Mouse (Mus musculus): ENCODE measurements around the gene Smarcd1. TPM values are rescaled to one million over a fixed set of nuclear protein-coding genes. Genes with fewer than 3 reads are reported as not detected.
"Not testable (repeated sequence)": the region's sequence is repeated elsewhere in the genome, so short reads cannot be mapped to it uniquely, and the experiment has no call there.

Smarcd1 gene
- total RNA-seq, 1 experiment from 2014 or later = 29.7 TPM

DNA sequence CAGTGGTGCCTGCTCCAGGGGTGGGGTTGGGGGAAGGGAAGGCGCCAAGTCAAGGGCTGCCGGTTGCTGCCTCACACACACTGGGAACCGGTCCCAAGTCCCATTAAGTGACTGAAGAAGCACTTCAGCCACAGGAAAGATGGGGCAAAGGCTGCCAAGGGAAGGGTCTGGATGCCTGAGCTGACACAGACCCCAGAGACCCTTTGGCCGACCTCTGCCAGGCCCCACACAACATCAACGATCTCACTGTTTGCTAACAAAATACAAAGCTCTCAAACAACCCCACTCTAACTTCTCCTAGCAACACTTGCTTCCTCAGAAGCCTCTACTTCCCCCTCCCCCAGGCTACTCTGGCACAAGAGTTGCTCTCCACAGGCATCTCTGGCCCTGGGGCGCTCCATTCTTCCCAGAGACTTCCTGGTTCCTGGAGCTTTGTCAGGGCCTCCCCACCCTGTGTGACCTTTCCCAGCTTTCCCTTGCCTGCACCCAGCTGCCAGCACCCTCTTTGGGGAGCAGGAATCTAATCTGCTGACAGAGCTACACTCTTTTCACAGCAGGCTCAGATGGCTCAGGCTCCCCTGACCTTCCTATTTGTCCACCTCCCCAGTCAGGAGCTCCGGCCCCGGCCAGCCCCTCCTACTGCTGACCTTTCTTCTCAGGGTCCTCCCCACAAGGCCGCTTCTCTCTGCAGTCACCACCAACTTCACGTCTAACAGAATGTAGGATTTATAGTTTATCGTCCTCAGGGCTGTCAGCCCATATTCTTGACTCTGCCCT, 21.8 kb downstream of the Smarcd1 start:
- no peak for ATAC-seq (replicated peaks in 1 of 2; ENCODE audit: insufficient read depth in 1 of 2, low FRiP score in 2 of 2, low TSS enrichment in 1 of 2, low read depth in 1 of 2, poor library complexity in 2 of 2, severe bottlenecking in 2 of 2)

DNA sequence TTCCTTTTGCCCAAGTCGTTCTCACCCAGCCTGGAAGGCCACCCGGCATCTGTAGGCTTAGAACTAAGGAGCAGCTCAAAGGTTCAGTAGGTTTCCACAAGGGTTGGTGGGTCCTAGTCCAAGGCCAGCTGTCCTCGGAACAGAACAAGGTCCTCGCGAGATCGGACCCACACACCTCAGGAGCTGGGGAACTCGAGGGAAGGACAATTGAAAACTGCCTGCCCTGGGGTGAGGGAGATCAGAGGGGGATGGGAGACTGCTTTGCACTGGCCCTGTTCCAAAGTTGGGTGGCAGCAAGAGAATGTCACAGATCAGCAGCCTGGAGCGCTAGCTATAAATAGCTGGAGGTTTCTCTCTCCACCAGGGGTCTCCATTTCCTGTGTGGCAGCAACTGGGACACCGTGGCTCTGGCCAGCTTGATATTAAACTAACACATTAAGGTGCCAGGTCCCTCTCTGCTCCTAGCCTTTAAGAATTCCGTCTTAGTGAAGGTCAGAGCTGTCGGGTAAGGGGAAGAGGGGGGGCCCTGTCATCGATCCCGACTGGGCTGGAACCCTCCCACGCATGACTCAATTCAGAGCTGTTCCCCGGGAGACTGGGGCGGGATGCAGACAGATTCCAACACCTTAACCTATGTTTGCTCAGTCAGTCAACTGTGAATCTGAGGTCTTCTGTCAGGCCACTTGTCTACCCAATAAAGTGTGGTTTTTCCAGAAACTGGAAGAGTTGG, 22.5 kb downstream of the Smarcd1 start:
- no peak for ATAC-seq (replicated peaks in 1 of 2; ENCODE audit: insufficient read depth in 1 of 2, low FRiP score in 2 of 2, low TSS enrichment in 1 of 2, low read depth in 1 of 2, poor library complexity in 2 of 2, severe bottlenecking in 2 of 2)

DNA sequence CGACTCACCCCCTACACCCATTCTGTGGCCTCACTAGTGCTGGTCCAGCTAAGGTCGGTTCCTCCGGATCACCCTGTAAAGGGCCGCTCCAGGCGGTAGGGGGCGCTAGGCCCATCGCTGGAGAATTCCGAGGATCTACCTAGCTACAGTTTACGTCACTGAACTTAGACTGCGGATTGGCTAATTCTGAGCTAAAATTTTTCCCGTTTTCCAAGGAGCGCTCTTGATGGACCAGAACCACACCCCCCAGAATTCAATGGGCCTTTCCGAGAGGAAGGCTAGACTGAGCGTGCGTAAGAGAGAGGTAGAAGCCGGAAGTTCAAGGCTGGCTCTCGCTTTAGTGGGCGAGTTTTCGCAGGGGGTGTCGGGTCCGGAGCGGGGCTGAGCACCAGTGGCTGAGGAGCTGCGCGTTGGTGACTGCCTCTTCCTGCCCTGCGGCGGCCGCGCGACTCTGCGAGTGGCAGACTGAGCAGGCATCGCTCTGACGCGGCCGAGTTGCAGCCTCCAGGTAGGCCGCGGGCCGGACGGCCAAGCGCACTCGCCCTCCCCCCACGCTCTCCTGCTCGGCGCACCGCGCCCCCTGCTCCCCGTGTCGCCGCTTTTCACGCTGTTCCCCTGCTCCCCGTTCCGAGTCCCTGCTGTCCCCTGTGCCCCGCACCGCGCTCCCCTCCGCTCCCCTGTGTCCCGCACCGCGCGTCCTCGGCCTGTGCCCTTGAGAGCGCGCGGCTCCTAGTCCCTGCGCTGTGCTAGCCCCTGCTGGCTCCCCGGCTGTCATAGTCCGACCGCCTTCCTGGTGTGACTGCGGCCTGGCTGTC, 23.6 kb downstream of the Smarcd1 start, which contains the start of gene Cox14:
Gene Cox14 (plus strand): TSS at position 278 of the 815 bp plus-strand sequence.
- ATAC-seq (replicated peaks in 1 of 2; ENCODE audit: insufficient read depth in 1 of 2, low FRiP score in 2 of 2, low TSS enrichment in 1 of 2, low read depth in 1 of 2, poor library complexity in 2 of 2, severe bottlenecking in 2 of 2) = peak; percentile 88 to 95

DNA sequence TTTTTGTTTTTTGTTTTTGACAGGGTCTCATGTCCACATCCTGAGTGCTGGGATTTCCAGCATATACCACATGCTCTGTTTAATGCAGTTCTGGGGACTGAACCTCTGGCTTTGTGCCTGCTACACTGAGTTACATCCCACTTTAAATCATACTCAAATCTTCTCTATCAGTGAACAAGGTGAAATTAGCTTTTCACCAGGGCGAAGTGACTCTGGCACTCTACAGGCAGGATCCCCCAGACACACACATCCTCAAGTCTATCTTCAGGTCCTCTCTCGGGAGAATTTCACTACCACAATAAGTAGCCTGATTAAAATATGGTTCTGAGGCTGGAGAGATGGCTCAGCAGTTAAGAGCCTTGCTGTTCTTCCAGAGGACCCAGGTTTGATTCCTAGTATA, 24.6 kb downstream of the Smarcd1 start:
- no peak for ATAC-seq (replicated peaks in 1 of 2; ENCODE audit: insufficient read depth in 1 of 2, low FRiP score in 2 of 2, low TSS enrichment in 1 of 2, low read depth in 1 of 2, poor library complexity in 2 of 2, severe bottlenecking in 2 of 2)

DNA sequence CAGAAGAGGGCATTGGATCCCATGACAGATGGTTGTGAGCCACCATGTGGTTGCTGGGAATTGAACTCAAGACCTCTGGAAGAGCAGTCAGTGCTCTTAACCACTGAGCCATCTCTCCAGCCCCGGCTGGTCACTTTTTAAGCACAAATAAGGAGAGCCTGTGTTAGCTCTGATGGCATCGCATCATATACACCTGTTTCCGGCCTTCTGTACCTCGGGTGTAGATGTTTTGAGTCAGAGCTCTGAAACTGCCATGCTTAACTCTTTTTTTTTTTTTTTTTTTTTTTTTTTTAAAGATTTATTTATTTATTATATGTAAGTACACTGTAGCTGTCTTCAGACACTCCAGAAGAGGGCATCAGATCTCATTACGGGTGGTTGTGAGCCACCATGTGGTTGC, 25.1 kb downstream of the Smarcd1 start:
- ATAC-seq (replicated peaks in 1 of 2; ENCODE audit: insufficient read depth in 1 of 2, low FRiP score in 2 of 2, low TSS enrichment in 1 of 2, low read depth in 1 of 2, poor library complexity in 2 of 2, severe bottlenecking in 2 of 2) = not testable (repeated sequence)

DNA sequence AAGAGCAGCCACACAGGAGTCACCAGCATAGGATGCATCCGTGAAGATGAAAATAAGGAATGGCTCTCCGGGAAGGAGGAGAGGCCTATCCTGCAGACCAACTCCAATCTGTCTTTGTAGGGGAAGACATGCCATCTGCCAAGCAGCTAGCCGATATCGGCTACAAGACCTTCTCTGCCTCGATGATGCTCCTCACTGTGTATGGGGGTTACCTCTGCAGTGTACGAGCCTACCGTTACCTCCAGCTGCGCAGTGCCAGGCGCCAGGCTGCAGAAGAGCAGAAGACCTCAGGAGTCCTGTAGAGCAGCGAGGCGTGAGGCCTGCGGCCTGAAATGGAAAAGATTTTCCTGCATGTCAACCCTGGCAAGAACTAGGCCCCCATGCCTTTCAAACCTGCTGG, 25.6 kb downstream of the Smarcd1 start:
- ATAC-seq (replicated peaks in 1 of 2; ENCODE audit: insufficient read depth in 1 of 2, low FRiP score in 2 of 2, low TSS enrichment in 1 of 2, low read depth in 1 of 2, poor library complexity in 2 of 2, severe bottlenecking in 2 of 2) = no peak

DNA sequence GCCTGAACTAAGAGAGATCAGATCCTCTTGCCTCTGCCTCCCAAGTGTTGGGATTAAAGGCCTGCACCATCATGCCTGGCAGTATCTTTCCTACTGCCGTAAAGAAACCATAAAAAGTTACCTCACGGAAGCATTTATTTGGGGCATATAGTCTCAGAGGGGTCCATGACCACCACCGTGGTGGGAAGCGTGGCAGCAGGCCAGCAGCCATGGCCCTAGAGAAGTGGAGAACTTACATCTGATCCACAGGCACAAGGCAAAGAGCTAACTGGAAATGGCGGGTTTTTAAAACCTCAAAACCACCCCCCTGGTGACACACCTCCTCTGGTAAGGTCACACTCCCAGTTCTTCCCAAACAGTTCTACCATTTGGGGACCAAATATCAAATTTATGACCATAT, 26.3 kb downstream of the Smarcd1 start:
- no peak for ATAC-seq (replicated peaks in 1 of 2; ENCODE audit: insufficient read depth in 1 of 2, low FRiP score in 2 of 2, low TSS enrichment in 1 of 2, low read depth in 1 of 2, poor library complexity in 2 of 2, severe bottlenecking in 2 of 2)

DNA sequence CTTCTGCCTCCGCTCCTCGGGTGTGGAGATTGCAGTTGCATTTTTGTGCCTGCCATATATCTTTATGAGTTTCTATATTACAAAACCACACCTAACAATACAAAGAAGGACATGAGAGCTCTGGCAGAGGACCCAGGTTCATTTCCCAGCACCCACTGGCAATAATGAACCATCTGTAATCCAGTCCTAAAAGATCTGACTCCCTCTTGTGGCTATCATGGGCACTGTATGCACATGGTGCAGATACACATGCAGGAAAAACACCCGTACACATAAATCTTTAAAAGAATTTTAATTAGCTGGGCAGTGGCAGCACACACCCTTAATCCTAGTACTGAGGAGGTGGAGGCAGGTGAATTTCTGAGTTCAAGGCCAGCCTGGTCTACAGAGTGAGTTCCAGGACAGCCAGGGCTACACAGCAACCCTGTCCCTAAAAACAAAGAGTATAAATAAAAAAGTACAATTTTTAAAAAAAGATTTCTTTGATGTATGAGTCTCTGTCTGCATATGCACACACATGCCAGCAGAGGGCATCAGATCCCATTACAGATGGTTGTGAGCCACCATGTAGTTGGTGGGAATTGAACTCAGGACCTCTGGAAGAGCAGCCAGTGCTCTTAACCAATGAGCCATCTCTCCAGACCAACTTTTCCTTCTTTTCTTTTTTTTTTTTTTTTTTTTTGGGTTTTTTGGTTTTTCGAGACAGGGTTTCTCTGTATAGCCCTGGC, 27.3 kb downstream of the Smarcd1 start:
- no peak for ATAC-seq (replicated peaks in 1 of 2; ENCODE audit: insufficient read depth in 1 of 2, low FRiP score in 2 of 2, low TSS enrichment in 1 of 2, low read depth in 1 of 2, poor library complexity in 2 of 2, severe bottlenecking in 2 of 2)

DNA sequence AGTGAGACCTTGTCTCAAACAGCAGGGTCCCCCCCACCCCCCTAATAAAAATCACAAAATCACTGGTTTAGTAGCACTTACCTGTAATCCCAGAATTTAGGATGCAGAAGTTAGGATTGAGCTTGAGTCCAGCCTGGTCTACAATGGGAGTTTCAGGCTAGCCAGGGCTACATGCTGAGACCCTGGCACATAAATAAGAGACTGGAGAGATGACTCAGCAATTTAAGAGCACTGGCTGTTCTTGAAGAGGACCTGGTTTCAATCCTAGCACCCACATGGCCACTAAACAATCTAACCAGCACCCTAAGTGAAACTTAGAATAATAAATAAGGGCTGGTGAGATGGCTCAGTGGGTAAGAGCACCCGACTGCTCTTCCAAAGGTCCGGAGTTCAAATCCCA, 29.2 kb downstream of the Smarcd1 start:
- ATAC-seq (replicated peaks in 1 of 2; ENCODE audit: insufficient read depth in 1 of 2, low FRiP score in 2 of 2, low TSS enrichment in 1 of 2, low read depth in 1 of 2, poor library complexity in 2 of 2, severe bottlenecking in 2 of 2) = no peak

DNA sequence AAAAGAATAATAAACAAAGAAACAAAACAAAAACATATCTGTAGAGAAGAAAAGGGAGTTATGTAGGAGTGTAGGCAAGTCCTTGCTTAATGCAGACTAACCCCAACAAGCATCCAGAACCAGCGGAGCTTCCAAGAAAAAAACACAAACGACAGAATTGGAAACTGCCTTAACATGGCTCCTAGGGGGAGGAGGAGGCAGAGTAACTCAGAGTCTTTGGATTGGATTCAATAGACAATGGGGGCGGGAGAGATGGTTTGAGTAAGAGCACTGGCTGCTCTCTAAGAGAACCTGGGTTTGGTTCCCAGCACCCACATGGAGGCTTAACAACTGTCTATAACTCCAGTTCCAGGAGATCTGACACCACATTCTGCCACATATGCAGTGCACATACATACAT, 29.7 kb downstream of the Smarcd1 start:
- no peak for ATAC-seq (replicated peaks in 1 of 2; ENCODE audit: insufficient read depth in 1 of 2, low FRiP score in 2 of 2, low TSS enrichment in 1 of 2, low read depth in 1 of 2, poor library complexity in 2 of 2, severe bottlenecking in 2 of 2)

DNA sequence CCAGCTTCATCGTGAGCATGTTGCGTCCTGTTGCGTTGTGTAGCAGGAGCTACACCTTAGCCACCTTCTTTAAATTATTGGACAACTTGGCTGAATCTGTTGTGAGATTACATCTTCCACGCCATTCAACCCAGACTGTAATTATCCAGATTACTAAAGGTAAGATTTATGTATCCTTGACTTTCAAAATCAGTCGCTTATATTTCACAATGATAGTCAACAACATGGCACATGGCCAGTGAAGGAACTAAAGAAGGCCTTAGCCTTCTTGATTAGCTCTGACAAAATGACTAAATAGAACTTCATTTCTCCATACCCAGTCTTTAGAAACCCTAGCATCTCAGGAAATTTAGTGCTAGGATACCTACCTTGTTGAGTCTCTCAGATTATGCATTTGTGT, 31.3 kb downstream of the Smarcd1 start:
- ATAC-seq (replicated peaks in 1 of 2; ENCODE audit: insufficient read depth in 1 of 2, low FRiP score in 2 of 2, low TSS enrichment in 1 of 2, low read depth in 1 of 2, poor library complexity in 2 of 2, severe bottlenecking in 2 of 2) = no peak

DNA sequence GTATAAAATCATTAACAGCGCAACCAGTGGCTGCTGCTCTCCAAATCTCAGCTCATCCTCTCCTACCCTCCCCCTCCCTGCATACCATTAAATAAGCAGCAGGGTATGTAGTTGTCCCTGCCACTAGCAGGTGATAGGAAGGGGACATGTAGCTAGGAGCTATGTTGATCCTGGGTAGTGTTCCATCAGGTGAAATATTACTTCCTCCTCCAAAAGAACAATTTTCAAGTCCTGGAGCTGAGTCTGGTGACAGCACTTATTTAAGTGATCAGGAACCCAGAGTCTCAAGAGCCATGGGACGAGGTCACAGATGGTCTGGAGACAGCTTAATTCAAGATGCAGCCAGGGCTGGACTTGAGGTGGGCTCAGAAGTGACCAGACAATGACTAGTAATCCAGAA, 33.7 kb downstream of the Smarcd1 start:
- ATAC-seq (replicated peaks in 1 of 2; ENCODE audit: insufficient read depth in 1 of 2, low FRiP score in 2 of 2, low TSS enrichment in 1 of 2, low read depth in 1 of 2, poor library complexity in 2 of 2, severe bottlenecking in 2 of 2) = no peak

DNA sequence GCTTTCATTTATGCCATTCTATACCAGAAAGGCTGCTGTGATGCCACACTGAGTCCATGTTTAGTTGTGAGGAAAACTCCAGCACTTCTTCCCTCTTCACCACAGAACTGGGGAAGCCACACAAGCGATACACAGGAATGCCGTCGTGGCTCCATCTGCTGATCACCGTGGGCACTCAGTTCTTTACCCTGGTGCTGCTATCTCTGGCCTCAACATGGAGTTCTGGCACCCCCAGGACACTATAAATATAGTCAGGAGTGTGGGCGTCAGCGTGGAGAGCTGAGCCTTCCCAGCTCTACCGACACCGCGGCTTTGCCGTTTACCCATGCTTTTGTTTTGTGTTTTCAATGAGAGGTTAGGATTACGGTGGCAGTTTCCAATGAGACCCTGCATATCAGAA, 34.7 kb downstream of the Smarcd1 start:
- ATAC-seq (replicated peaks in 1 of 2; ENCODE audit: insufficient read depth in 1 of 2, low FRiP score in 2 of 2, low TSS enrichment in 1 of 2, low read depth in 1 of 2, poor library complexity in 2 of 2, severe bottlenecking in 2 of 2) = no peak

DNA sequence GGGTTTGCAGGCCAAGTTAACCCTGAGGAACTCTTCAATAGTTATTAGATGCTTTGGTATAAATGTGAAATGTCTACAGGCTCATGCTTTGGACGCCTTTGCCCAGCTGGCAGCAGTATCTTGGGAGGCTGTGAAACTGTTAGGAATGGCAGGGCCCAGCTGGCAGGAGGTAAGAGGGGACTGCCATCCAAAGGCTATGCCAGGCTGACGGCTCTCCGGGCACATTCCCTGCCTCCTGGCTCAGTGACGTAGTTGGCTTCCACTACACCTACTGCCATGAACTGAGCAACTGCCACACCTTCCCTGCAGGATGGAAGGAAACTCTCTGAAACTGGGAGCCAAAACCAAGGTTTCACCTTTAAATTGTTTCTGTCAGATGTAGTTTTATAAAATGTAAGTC, 38.3 kb downstream of the Smarcd1 start:
- ATAC-seq (replicated peaks in 1 of 2; ENCODE audit: insufficient read depth in 1 of 2, low FRiP score in 2 of 2, low TSS enrichment in 1 of 2, low read depth in 1 of 2, poor library complexity in 2 of 2, severe bottlenecking in 2 of 2) = no peak

DNA sequence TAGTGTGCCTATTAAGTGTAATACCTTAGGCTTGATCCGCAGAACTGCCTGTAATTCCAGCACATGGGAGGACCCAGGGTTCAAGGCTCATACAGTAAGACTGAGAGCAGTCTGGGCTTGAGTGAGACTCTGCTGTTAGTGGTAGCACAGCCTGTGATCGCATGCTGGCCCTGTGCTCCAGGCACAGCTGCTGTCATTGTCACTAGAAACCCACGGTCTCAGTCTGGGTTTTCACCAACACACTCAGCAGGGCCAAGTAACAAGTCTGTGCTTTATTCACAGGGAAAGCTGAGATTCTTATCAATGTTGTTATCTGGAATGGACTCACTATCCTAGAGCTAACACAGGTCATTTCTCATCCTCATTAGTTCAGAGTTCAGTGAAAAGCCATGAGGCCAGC, 52.3 kb downstream of the Smarcd1 start:
- no peak for ATAC-seq (replicated peaks in 1 of 2; ENCODE audit: insufficient read depth in 1 of 2, low FRiP score in 2 of 2, low TSS enrichment in 1 of 2, low read depth in 1 of 2, poor library complexity in 2 of 2, severe bottlenecking in 2 of 2)
